In the genomic region with DNA sequence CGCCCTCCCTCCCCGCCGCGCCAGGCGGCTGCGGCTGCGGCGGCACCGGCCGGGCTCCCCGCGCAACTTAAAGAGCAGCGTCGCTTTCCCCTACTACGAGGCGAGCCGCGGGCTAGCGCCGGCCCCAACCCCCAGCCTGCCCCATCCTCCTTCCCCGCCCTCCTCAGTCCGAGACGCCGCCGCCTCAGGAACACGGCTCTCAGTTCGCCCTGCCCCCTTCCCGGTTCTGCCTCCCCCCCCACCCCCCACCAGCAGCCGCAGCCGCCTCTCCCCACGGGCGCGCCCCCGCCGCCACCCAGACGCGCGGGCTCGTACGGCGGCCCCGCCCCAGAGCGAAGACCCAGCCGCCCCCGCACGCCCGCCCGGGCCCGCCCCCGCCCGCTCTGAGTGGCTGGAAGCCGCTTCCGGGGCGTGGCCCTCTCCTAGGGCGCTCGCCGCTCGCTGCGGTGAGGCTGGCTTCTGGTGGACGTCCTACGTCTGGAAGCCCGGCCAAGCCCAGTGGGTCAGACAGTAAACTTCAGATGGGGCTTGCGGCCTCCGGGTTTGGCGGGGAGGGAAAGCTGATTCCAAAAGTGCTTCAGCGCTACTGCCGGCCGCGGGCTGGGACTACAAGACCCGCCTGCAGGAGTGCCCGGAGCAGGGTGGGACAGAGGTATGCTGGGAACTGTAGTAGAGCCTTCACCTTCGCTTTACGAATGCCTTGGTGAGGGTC, we compare ENCODE assay signal across 8 mouse cellular contexts. TPM values are rescaled to one million over a fixed set of nuclear protein-coding genes. Genes with fewer than 3 reads are reported as not detected.
DNase-seq lines count a peak whose midpoint lies in the region; ATAC-seq and TF ChIP-seq lines count a peak whose summit lies in the region.

A gene (minus strand): TSS at position 92 of the 712 bp plus-strand sequence.

- peak; percentile 90 for DNase-seq in Patski (ENCODE audit: low read depth, low spot score)
- DNase-seq in cerebellum, postnatal 14 days, result peak; percentile 95 to 97
- DNase-seq in frontal cortex, postnatal 25 days (ENCODE audit: low spot score in 2 of 2), result peak; percentile 84 to 92
- peak; percentile 94 for DNase-seq in hindbrain, embryonic 14.5 days (ENCODE audit: low spot score)
- peak; percentile 93 to 95 for DNase-seq in layer of hippocampus, postnatal 36 days
- DNase-seq in lung, postnatal 36 days, result peak; percentile 97
- peak; percentile 97 for DNase-seq in retina, postnatal 1 day
- peak; percentile 90 to 95 for DNase-seq in urinary bladder, adult 18-20 months (ENCODE audit: low spot score in 2 of 2)

- WGBS in hindbrain, embryonic 14.5 days, result 0% methylated on average over 46 of the region's 73 CpGs

- no peaks in the 10 kb centered on the region for H3K36me3 ChIP-seq in hindbrain, embryonic 14.5 days (replicated peaks; ENCODE audit: control insufficient read depth, insufficient read depth)

- no peaks in the 10 kb centered on the region for H3K9me3 ChIP-seq in hindbrain, embryonic 14.5 days (ENCODE audit: control insufficient read depth, low read length)

- H3K9ac ChIP-seq in hindbrain, embryonic 14.5 days, result peak within 1 kb of the TSS; percentile 97

- ATAC-seq in Patski, result peak; percentile 94
- ATAC-seq in hindbrain, embryonic 14.5 days (ENCODE audit: low FRiP score), result peak; percentile 96

- CTCF ChIA-PET in Patski (lab: Charles Lee), result no interaction called here

- in situ Hi-C loops in Patski (cut with MboI; ENCODE audit: low pct_unique_long_range_greater_than_20kb), result no loop called here

- H3K27ac ChIP-seq in hindbrain, embryonic 14.5 days, result peak within 1 kb of the TSS; percentile 99

- peaks cover 21% of the 10 kb centered on the region for H3K4me1 ChIP-seq in hindbrain, embryonic 14.5 days (replicated peaks; ENCODE audit: control insufficient read depth, insufficient read depth, low read length)

- peak within 1 kb of the TSS; percentile 93 for H3K4me3 ChIP-seq in hindbrain, embryonic 14.5 days (replicated peaks; ENCODE audit: low read length)

- peak; percentile 55 for TF ChIP-seq CTCF in Patski (IDR thresholded peaks at IDR 0.05)

- POLR2A ChIA-PET in Patski (lab: Charles Lee), result interaction anchor here (1.7 kb wide), 1 partner anchor 83 kb away, joined by 7 read pairs; no protein-coding TSS in a partner anchor

- no peaks in the 10 kb centered on the region for H3K27me3 ChIP-seq in Patski
- no peaks in the 10 kb centered on the region for H3K27me3 ChIP-seq in hindbrain, embryonic 14.5 days (ENCODE audit: control insufficient read depth, insufficient read depth, low read length)

- peak within 1 kb of the TSS; percentile 94 for H3K4me2 ChIP-seq in hindbrain, embryonic 14.5 days (replicated peaks)

RNA-seq across cellular contexts. Expression of the gene that starts here (rescaled TPM):
- polyA plus RNA-seq in Patski (2021), result 62.0 TPM
- 28.4 and 28.9 TPM in 2 replicates for polyA plus RNA-seq in hindbrain, embryonic 14.5 days (2014; fragmentation: Nextera tagmentation; extraction: Ambion mirVana)
- total RNA-seq in layer of hippocampus, postnatal 36 days (2021), result 10 to 100 TPM; 41.3 to 45.4 TPM

Comparison
In these comparisons a context has a peak if more than half of its experiments do, and no peak if none do; other contexts are left out.
1. Peak in every context shown above with its lines: DNase-seq, ATAC-seq, H3K4me3 ChIP-seq and H3K27ac ChIP-seq.